Mouse (Mus musculus) C2C12 (cell line): ENCODE data around the gene Pgbd1.

Source experiments
- CTCF ChIP-seq: IDR thresholded peaks from one replicate; pipeline ENCODE4 v1.5.1; 2011; ENCODE audit not compliant: control insufficient read depth, insufficient read depth, insufficient read length
- FOSL1 ChIP-seq: IDR thresholded peaks from one replicate; pipeline ENCODE4 v1.8.0; 2011; ENCODE audit warnings: mild to moderate bottlenecking, low read length; ENCODE audit not compliant: poor library complexity, insufficient read depth, severe bottlenecking
- MAX ChIP-seq: IDR thresholded peaks from one replicate; pipeline ENCODE4 v1.6.1; 2011; ENCODE audit warnings: mild to moderate bottlenecking, control low read depth
- MYOD1 ChIP-seq: IDR thresholded peaks from one replicate; pipeline ENCODE4 v1.6.1; 2011; ENCODE audit warnings: low read depth; ENCODE audit not compliant: control insufficient read depth, insufficient read length
- MYOG ChIP-seq: IDR thresholded peaks from one replicate; pipeline ENCODE4 v1.6.1; 2011; ENCODE audit not compliant: control insufficient read depth, insufficient read length; ENCODE audit errors: extremely low read depth
- USF1 ChIP-seq: IDR thresholded peaks from one replicate; pipeline ENCODE4 v1.6.1; 2011; ENCODE audit warnings: low read depth, mild to moderate bottlenecking, control low read depth, moderate library complexity

DNA sequence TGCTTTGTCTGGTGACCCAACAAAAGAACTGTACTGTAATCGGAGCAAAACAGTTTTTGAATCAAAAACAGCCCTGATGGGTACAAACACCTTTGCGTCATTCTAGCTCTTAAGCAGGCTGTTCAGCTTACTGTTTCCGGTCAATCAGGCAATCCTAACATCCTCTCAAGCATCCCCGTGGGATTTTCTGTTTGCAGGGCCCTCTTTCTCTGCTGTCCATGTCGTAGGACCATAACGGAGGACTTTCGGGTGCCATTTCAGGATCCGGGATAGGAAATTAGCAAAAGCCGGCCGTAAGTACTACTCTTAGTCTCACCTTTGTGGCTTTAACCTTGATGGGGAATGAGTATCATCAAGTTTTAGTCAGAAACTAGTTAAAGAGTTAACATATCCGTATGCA is 33.5 kb downstream of the Pgbd1 start:
- no peak for TF ChIP-seq MAX
- no peak for TF ChIP-seq CTCF
- TF ChIP-seq MYOD1, result no peak
- no peak for TF ChIP-seq FOSL1
- TF ChIP-seq USF1, result no peak
- no peak for TF ChIP-seq MYOG
